Mouse (Mus musculus) megakaryocyte, embryonic 14.5 days (primary cell): Measurements from ENCODE around the gene 0610010K14Rik. TPM values are rescaled to one million over a fixed set of nuclear protein-coding genes. Genes with fewer than 3 reads are reported as not detected.

ENCODE experiments used
- H3K27me3 ChIP-seq: replicated peaks from 2 replicates; pipeline ENCODE3; 2012; ENCODE audit warnings: inconsistent platforms
- H3K36me3 ChIP-seq: replicated peaks from 2 replicates; pipeline ENCODE3; 2012; ENCODE audit warnings: low read length, inconsistent platforms, mixed read lengths
- H3K4me1 ChIP-seq: 2 replicates; pipeline ENCODE4 v1.6.1; 2012; ENCODE audit warnings: inconsistent platforms
- H3K4me3 ChIP-seq: replicated peaks from 2 replicates; pipeline ENCODE3; 2012; ENCODE audit warnings: moderate library complexity, mild to moderate bottlenecking, inconsistent platforms
- H3K9me3 ChIP-seq: 2 replicates; pipeline ENCODE4 v1.6.1; 2012; ENCODE audit warnings: inconsistent platforms
- FLI1 ChIP-seq: IDR thresholded peaks from 2 replicates; pipeline ENCODE4 v1.6.1; 2012; ENCODE audit warnings: low read length, inconsistent platforms, mixed read lengths
- GATA1 ChIP-seq: IDR thresholded peaks from 3 replicates; pipeline ENCODE4 v1.6.1; 2012; ENCODE audit warnings: mixed read lengths, low read length, inconsistent platforms, borderline replicate concordance
- polyA plus RNA-seq: library from polyadenylated mRNA; stranded (reverse); fragments of >175 nt; gene quantifications from 2 replicates; pipeline ENCODE4 v1.2.3, GENCODE M21; 2012; ENCODE audit warnings: low replicate concordance; ENCODE audit not compliant: insufficient read depth

0610010K14Rik gene
- polyA plus RNA-seq, 1 experiment = 210 TPM

- Histone ChIP-seq H3K27me3 (peaks cover 28% of the 10 kb centered on the region), H3K9me3 (no peaks in the 10 kb centered on the region), H3K36me3 (no peaks in the 10 kb centered on the region), H3K4me3 (no peak overlapping the region), H3K4me1 (peaks cover 82% of the 10 kb centered on the region)
- no peak for TF ChIP-seq GATA1
These were observed 10.0 kb downstream of the 0610010K14Rik start for GRCm38 (mm10) chr11:70227661-70228245.

DNA sequence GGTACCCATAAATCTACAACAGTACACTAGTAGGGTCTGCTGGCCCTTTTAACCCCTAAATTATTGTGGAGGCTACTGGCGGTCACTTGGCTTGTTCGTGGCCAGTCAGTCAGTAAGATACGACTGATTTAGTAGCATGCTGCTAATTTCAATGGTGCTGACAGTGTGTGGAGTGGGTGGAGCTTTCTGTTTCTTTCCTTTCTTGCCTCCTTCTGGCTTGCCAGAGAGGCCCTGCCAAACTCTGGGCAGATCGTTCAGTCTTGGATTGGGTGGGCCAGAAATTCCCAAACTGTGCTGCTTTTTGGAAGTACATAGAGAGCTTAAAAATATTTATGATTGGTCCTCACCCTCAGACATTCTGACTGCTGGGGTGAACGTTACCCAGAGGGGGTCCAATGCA is 10.6 kb downstream of the 0610010K14Rik start:
- no peak overlapping the region for H3K4me3 ChIP-seq
- H3K4me1 ChIP-seq = peaks cover 82% of the 10 kb centered on the region
- TF ChIP-seq FLI1 = no peak
- no peak for TF ChIP-seq GATA1
- no peaks in the 10 kb centered on the region for H3K9me3 ChIP-seq
- peaks cover 28% of the 10 kb centered on the region for H3K27me3 ChIP-seq
- no peaks in the 10 kb centered on the region for H3K36me3 ChIP-seq

DNA sequence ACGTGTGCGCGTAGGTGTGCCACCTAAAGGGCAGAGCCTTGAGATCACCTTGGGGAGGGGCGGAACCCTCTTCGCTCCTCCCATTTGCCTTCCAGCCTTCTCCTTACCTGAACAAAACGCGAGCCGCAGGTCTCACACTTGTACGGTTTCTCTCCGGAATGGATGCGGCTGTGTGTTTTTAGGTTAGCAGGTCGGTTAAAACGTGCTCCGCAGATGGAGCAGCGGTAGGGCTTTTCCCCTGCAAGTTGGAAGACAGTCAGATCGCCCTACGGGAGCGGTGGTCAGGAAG is 11.2 kb downstream of the 0610010K14Rik start:
- H3K27me3 ChIP-seq = peaks cover 28% of the 10 kb centered on the region
- TF ChIP-seq FLI1 = no peak
- TF ChIP-seq GATA1 = no peak

DNA sequence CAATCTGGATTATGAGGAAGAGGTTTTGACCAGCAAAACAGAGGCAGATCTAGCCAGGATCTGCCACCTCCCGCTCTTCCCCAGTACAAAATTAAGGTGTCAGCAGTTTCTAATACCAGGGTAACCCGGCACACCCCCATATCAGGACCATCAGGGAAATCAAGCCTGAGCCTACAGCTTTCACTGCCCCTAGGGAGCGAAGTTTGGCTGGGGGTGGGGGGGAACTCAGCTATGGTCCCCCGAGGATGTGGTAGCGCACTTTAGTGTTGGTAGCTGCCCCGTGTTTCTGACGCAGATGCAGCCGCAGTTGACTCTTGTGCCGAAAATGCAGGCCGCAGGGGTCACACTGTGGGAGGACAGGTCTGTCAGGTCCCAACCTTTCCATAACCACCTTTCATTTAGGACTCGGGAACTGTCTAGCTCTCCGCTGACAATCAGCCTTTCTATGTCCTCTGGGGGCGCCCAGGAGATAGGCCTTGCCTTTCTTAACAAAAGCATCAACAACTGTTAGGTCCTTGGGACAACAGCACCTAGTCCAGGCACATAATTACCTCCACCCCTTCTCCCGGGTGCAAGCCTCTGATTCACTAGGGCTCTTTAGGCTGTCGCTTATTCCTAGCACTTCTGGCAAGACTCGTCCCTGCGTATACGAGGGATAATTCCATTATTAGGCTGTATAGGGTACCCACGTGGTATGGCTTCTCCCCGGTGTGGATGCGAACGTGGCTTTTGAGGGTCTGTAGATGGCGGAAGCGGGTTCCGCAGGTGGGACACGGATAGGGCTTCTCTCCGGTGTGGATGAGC is 11.7 kb downstream of the 0610010K14Rik start:
- Histone ChIP-seq H3K27me3 (peaks cover 28% of the 10 kb centered on the region), H3K4me3 (no peak overlapping the region), H3K36me3 (no peaks in the 10 kb centered on the region), H3K4me1 (peaks cover 92% of the 10 kb centered on the region), H3K9me3 (no peaks in the 10 kb centered on the region)
- no peak for TF ChIP-seq FLI1
- TF ChIP-seq GATA1 = no peak

More for the DNA sequence above, 11.2 kb downstream of the 0610010K14Rik start:
- H3K4me3 ChIP-seq = no peak overlapping the region
- H3K36me3 ChIP-seq = no peaks in the 10 kb centered on the region
- H3K4me1 ChIP-seq = peaks cover 88% of the 10 kb centered on the region
- H3K9me3 ChIP-seq = no peaks in the 10 kb centered on the region

DNA sequence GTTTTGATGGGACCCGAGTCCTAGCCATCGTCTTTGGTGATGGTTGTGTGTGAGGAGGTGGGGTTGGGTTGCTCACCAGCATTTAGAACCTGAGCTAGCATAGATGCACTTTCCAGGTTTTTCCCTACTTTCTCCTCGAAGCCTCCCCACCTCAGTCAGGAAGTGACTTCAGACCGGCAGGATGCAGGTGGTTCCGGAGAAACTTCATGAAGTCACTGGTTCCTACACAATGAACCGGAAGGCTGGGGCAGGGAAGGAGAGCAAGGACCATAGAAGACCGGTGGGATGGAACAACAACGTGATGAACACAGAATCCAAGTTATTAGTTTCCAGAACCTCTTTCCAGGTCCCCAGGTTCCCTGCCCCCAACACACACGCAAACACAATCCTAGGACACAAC is 14.0 kb downstream of the 0610010K14Rik start:
- no peak for TF ChIP-seq GATA1
- TF ChIP-seq FLI1 = peak; percentile 53; the same call in 1 of the 2 replicates
- no peaks in the 10 kb centered on the region for H3K9me3 ChIP-seq
- peak overlapping the region; percentile 81 for H3K4me3 ChIP-seq
- peaks cover 5% of the 10 kb centered on the region for H3K36me3 ChIP-seq
- H3K4me1 ChIP-seq = peaks cover 92% of the 10 kb centered on the region
- peaks cover 13% of the 10 kb centered on the region for H3K27me3 ChIP-seq

- H3K9me3 ChIP-seq = no peaks in the 10 kb centered on the region
- H3K27me3 ChIP-seq = peaks cover 7% of the 10 kb centered on the region
- peaks cover 87% of the 10 kb centered on the region for H3K4me1 ChIP-seq
- TF ChIP-seq FLI1 = no peak
- no peak; the same call in 2 of the 3 replicates for TF ChIP-seq GATA1
- peak overlapping the region; percentile 93 for H3K4me3 ChIP-seq
- H3K36me3 ChIP-seq = peaks cover 23% of the 10 kb centered on the region
These were observed 15.9 kb downstream of the 0610010K14Rik start for GRCm38 (mm10) chr11:70221603-70222500.

DNA sequence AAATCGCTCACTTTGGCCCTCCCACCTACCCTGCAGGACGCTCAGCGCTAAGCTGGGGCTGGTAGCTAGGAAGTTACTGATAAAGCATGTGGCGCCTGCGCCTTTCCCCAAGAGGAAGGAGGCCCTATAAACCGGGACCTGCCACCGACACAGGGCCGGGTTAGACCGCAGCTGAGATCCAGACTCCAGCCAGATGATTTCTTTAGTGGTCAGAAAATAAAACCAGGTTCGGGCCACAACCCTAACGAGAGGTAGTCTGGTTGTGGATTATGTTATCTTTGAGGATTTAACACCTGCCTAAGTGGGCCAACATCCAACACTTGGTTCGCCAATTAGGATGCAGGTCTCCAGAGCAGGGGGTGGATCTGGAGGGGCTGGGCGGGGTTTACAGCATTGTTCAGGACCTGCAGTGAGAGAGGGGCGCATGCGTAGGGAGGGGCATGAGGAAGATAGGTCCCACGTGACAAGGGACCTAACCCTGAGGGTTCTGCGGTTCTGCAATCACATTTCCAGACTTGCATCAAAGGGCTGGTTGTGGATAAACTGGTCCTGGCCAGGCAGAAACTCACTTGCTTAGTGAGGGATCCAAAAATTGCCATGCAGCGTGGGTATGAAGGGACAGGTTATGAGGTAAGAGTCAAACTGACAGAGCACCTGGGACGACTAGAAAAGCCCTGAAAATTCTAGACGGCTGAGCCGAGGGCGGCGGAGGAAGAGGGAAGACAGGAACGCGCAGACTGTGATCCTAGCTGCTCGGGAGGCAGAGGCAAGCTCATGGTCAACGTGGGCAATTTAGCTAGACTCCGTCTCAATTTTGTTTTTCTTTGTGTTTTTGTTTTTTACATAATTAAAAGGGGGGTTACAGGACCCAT is 16.7 kb downstream of the 0610010K14Rik start, which contains the start of gene Slc16a13:
TSS of gene Slc16a13 (minus strand) at position 334 of the 872 bp plus-strand sequence.
- Histone ChIP-seq H3K27me3 (peaks cover 5% of the 10 kb centered on the region), H3K9me3 (no peaks in the 10 kb centered on the region), H3K36me3 (peaks cover 32% of the 10 kb centered on the region), H3K4me3 (peak within 1 kb of the TSS; percentile 93), H3K4me1 (peaks cover 80% of the 10 kb centered on the region)
- TF ChIP-seq GATA1 = no peak
- no peak for TF ChIP-seq FLI1

- Histone ChIP-seq H3K4me1 (peaks cover 77% of the 10 kb centered on the region), H3K27me3 (peaks cover 10% of the 10 kb centered on the region), H3K9me3 (no peaks in the 10 kb centered on the region), H3K4me3 (peak overlapping the region; percentile 93), H3K36me3 (peaks cover 39% of the 10 kb centered on the region)
- no peak for TF ChIP-seq GATA1
- TF ChIP-seq FLI1 = no peak
These were observed 17.4 kb downstream of the 0610010K14Rik start for GRCm38 (mm10) chr11:70220323-70220722.

DNA sequence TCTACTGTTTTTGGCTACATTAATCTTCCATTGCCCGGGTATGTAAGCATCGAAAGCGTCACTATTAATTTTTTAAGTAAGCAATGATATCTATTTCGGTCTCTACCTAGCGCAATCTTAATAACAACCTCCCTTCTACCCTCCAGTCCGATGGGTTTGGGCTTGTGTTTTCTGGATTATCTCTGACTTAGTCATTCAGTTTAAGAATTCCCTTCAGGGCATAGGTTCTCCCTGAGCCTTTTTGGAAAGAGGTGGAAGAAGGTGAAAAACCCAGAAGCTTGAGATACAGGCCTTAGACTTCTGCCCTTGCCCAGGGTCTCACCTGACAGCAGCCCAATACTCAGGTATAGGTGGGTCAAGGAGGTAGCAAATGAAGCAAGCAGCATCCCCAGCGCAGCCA is 17.8 kb downstream of the 0610010K14Rik start:
- Histone ChIP-seq H3K27me3 (peaks cover 15% of the 10 kb centered on the region), H3K4me3 (peak overlapping the region; percentile 93), H3K9me3 (no peaks in the 10 kb centered on the region), H3K4me1 (peaks cover 78% of the 10 kb centered on the region), H3K36me3 (peaks cover 39% of the 10 kb centered on the region)
- TF ChIP-seq GATA1 (no peak), FLI1 (no peak)
